Mouse (Mus musculus): ENCODE measurements around the gene Dnase2a.

DNA sequence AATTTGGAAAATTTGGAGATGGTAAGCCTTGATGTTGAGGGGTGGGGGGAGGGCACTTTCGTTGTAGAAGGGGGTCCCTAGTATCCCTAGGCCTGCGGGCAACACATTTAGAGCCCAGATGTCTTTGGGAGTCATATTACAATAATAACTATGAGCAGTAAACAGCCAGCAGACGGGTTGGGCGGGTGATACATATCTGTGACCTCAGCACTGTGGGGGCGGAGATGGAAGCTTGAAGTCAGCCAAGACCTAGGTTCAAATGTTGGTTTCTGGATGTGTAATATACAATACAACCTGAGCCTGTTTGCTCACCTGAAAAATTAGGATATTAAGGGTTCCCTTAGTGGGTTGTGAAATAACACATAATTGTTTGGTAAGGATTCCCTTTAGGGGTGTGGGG lies 1.6 kb downstream of the Dnase2a start:
- TF ChIP-seq CTCF (IDR thresholded peaks at IDR 0.05; ENCODE audit: insufficient read depth, low read depth, low read length), result no peak
- no peak for TF ChIP-seq POLR2A (IDR thresholded peaks at IDR 0.05; ENCODE audit: insufficient read depth, low read depth, low read length)
